Mouse (Mus musculus): Measurements from ENCODE around the gene Slc24a3.
A peak's percentile ranks its signal among the peaks of the same experiment; 100 is the strongest.

The Slc24a3 gene

DNA sequence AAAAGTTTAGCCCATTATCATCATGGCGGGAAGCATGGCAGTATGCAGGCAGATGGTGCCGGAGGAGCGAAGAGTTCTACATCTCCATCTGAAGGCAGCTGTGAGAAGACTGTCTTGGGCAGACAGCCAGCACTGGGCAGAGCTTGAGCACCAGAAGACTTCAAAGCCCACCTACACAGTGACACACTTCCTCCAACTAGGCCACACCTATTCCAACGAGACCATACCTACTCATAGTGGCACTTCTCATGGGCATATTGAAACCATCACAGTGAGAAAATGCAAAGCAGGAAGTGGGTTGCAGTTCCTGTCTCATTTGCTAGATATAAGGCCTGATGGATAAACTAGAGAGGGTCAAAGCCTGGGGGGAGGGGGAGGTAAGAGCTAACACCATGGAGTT is 29.5 kb downstream of the Slc24a3 start:
- peak in 1 of 2 experiments; percentile 28 for DNase-seq (ENCODE audit: low spot score in 2 of 2)

DNA sequence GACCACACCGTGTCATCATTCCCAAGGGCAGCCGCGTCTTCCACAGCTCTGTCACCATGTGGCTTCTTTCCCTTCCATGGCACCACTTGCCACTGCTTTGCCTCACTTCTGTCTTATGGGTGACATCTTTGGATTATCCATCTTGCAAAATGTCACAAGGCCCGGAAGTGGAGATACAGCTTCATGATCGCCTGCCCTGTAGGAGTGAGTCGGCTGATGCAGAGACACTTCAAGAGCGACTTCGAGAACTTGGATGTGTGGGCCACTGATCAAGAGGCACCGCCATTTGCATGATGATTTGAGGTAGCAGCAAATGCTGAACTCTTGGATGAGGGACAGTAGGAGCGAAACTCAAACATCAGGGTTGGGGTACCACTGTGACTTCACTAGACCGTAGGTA is 46.0 kb downstream of the Slc24a3 start:
- no peak for DNase-seq (ENCODE audit: low spot score in 2 of 2)

DNA sequence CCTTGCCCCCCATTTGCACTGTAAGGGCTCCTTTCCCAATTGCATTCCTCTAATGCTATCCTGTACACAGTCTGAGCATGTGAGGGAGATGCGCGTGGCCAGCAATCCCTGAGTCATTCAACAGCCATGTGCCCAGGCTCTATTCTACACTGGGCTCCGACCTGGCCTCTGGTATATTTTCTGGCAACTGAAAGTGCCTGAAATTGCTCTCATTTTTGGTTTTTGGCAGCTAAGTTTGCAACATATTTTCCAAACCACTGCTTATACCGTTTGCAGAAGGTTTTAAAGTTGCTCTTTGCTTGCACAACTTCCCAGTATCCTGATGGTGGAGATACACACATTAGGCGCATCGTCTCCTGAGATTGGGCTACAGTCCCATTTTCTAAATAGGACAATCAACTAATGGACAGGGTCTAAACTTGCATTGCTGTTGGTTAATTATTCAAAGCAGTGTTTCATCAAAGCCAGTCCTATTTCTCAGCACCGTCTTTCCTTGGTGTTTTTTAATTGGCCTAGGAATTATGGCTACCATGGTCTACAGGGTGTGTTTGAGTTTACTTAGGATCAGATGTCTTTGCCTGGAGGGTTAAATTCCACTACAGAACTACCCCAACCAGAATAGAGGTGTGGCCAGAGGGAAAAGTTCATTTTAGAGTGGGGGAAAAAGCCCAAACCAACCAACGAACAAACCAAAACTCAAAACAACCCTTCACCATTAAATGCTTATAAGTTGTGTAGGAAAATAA is 46.7 kb downstream of the Slc24a3 start:
- no peak for DNase-seq (ENCODE audit: low spot score in 2 of 2)

DNA sequence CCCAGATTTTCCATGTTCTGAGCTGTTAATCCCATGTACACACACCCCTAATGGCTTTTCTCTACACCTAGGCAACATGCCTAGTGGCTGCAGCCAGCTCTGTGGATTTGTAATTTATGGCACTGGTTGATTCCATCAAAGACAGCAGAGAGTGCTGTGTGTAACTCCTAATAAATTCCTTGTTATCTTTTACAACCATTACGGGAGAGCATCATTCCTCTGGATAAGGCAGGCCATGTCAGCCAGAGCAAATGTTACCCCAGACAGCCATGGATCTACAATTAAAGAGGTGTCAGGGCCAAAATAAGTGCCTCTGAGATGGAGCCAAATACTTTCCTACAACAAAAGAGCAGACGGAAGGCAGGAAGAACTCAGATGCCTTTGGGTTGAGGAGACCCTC is 49.0 kb downstream of the Slc24a3 start:
- DNase-seq (ENCODE audit: low spot score in 2 of 2), result no peak

DNA sequence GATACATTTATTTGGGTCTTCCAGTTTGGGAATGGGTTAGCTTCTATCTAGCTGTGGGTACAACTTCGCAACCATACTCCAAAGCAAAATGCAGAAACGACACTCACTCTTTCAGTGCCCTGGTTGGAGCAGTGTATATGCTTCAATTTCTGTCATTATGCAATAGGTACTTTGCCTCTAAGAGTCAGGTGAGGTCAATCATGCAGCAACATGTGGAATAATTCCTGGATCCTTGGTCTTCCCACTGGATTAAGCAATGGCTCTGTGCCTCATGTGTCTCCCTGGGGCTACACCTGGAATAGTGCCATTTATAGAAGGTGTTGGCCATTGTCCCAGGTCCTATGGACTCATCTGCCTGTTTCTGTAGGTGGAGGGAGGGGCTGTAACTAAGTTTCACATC is 49.9 kb downstream of the Slc24a3 start:
- DNase-seq (ENCODE audit: low spot score in 2 of 2), result no peak

DNA sequence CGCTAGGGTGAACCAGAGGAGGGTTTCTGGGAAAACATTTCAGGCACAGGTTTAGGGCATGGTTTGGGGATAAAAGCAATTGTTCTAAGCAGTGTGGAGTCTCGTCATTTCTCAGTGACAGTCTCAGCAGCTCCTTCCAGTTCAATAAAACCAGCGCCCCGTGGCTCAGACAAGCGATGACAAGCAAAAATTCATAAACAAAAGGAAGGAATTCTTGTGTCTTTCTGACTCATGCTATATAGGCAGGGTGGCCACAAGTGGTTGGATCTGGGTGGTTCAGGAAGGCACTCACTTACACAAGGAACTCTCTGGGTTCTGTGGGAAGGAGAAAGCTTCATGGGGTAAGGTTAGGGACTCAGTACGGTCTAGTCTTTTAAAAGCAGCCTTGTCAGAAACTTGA is 51.7 kb downstream of the Slc24a3 start:
- no peak for DNase-seq (ENCODE audit: low spot score in 2 of 2)

DNA sequence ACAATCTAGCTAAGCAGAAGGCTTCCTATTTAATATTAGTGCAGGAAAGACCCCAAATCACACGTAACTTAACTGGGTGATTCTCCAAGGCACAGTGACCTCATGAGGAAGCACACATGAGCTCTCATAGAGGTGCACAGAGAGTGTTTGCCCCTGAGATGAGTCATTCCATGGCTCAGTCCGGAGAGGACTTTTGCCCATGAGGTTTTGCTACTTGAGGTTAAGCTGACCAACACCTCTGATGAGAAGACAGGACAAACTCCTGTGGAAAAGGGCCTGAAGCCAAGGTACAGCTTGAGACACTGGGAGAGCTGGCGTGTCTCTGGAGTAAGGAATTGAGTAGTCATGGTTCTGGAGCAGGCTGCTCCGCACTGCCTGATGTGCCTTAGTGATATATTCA is 56.1 kb downstream of the Slc24a3 start:
- no peak for DNase-seq (ENCODE audit: low spot score in 2 of 2)

DNA sequence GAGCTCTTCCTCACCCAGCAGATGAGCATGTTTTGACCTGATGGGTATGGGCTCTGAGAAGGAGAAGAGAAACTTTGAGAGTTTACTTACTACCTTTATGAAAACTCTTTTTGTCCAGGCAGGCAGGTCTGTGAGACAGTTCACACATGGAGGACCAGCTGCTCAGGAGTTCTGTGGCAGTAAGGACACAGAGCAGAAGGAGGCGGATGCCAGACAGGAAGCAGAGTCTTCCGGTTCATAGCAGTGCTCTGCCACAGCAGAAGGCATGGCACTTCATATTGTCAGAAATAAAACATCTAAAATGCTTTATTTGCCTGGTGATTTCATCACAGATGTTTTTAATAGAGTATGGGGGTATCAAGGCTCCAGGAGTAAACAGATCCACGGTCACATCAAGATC is 58.1 kb downstream of the Slc24a3 start:
- peak in 1 of 2 experiments; percentile 17 for DNase-seq (ENCODE audit: low spot score in 2 of 2)

DNA sequence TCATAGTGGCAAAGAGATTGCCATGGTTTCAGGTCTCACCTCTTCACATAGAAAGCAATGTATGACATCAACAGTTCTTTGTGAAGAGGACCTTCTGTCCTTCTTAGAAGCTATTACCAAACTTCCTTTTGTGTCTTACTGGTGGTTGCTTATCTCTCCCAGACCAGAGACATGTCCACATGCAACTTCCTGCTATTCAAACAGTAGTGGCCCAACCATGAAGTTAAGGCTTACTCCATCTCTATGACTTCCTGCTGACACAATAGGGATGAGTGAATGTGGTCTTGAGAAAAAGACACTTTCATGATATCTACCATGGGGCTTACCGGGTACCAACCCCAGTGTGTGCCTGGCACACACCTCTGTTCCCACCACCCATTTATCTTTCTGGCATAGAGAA is 58.5 kb downstream of the Slc24a3 start:
- DNase-seq (ENCODE audit: low spot score in 2 of 2), result no peak

DNA sequence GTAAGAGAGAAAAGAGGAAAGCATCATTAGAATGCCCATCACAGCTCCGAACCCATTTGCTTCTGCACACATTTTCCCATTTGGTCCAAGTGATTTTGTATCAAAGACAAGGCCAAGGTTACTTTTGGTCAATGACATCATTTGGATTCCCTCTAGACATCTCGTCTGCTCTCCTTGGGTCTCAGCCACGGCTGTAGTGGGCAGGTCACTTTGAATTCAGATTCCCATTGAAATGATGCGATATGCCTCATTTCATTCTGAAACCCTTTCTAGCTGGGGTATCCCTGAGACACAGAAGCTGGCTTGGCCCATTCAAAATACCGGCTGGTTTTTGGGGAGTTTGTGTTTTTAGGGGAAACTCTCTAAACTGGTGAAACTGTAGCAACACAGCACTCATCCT is 59.8 kb downstream of the Slc24a3 start:
- DNase-seq (ENCODE audit: low spot score in 2 of 2), result no peak

DNA sequence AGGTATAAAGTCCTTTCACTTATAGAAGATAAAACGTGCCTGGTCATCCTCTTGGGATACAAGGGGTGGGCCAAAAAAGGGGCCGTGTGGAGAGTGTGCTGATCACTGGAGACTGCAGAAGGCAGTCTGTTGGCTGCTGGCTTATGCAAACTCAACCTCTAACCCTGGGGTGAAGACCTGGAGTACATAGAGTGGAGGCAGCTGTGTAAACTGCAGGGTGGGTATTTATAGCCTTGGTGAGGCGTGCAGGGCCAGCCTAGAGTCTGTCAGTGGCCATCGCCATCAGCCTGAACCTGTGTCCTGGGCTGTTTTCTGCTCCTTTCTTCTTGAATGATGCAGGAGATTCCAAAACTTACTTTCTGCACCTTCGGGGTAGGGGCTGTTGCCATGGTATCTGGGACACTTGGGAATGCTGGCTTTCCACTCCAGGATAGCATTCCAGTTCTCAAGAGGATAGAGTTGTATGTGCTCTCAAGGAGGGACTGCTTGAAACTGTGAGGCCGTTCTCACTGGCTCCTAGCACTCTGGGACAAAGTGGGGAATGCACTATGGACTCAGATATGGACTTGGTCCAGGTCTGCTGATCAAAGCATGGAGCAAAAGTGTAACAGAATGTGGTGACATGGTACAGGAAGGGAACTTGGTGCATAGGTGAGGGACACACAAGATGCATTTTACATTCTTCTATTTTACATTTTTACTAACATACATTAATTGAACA is 65.4 kb downstream of the Slc24a3 start:
- no peak for DNase-seq (ENCODE audit: low spot score in 2 of 2)

DNA sequence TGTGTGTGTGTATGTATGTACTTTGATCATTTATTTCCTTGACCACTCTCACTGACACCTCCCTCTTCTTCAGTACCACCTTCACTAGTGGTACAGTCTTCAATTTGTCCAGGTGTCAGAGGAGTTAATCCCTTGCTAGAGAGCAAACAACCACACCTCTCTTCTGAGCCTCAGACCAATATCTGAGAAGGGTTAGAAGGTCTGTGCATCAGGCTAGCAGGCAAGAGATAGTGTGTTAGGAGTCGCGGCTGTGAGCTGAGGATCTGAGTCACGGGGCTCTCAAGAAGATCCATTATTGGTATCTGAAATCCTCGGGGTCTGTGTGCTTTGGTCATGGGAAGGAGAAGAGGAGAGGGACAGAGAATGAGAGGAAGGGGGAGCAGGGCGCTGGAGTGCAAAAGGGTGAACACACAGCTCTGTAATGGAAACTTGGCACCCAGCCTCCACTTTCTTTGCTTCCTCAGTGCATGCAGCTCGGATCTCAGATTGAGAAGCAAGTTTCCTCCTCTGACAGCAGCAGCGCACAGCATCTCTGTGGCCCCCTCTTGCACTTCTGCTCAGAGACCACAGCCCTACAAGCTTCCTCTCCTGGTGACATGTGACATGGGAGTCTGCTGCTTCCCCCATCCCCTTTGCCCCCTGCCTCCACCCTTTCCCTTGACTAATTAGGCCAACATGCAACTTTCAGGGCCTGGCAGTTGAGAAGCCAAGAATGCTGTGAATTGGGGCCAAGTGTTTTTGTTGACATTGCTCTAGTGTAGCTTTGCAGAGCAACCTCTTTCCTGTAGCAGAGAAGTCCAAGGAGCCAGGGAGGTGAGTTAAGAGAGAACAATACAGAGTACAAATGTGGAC is 66.2 kb downstream of the Slc24a3 start:
- peak in 1 of 2 experiments; percentile 17 for DNase-seq (ENCODE audit: low spot score in 2 of 2)

DNA sequence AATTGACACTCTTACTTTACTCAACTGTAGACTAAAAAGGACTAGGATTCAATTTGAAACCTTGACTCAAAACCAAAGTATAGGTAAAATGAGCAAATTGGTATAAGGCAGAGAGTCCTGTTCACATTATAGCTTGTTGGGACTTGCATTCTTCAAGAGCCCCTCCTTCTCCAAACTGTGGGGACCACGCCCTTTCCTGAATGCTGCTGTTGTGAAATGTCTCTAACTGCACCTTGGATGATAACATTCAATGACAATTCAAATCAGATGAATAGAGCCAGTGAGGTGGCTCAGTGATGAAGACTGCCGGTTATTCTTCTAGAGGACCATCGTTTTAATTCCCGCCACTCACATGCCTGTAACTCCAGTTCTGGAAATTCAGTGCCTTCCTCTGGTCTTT is 78.8 kb downstream of the Slc24a3 start:
- DNase-seq (ENCODE audit: low spot score in 2 of 2), result no peak

DNA sequence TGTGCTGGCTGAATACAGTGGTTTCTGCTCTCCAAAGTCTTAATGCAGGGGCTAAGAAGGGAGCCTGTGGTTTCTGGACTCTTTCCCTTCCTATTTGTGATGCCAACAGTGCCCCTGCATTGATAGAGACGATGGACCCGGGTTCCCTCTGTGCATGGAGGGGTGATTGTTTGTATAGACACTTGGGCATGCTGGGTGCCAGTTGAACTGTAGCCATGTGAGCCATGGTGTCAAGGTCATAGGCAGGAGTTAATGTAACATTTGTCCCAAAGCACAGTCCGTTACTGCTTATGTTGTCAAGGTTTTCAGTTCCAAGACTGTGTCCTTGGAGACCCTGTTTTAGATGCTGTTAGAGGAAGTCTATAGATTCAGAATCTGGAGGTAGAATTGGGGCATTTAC is 80.6 kb downstream of the Slc24a3 start:
- no peak for DNase-seq (ENCODE audit: low spot score in 2 of 2)

DNA sequence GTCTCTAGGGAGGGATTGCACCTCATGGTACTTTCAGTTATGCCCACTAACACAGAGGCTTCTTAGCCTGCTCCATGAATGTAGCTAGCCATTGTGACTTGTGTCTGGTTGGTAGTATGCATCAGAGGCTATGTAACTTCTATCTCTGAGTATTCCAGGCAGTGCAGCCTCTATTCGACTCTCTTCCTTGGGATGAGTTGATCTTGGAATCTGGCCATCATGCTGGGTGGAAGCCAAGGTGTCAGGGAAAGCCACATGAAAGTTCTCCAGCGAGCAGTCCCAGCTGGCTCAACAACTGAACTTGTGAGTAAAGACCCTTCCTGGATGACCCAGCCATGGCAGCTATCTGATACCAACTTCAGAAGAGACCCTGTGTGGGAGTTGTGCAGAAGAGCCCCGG is 89.8 kb downstream of the Slc24a3 start:
- no peak for DNase-seq (ENCODE audit: low spot score in 2 of 2)

DNA sequence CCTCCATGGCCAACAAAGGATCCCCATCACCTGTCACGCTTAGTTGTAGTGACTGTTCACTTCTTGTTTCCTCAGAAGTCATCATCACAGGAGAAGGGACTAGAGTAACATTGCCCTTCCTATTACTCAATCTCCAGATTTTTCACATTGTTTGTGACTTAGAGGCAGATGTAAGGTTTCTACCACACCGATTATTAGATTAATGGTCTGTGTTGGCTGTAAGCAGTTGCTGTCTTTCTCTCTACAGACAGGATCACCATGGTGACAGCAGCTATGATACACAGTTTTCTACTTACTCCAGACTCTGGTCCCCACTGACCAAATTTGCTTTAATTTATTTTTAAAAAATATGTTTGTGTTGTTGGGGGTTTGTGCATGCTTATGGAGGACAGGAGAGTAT is 90.3 kb downstream of the Slc24a3 start:
- DNase-seq (ENCODE audit: low spot score in 2 of 2), result no peak

DNA sequence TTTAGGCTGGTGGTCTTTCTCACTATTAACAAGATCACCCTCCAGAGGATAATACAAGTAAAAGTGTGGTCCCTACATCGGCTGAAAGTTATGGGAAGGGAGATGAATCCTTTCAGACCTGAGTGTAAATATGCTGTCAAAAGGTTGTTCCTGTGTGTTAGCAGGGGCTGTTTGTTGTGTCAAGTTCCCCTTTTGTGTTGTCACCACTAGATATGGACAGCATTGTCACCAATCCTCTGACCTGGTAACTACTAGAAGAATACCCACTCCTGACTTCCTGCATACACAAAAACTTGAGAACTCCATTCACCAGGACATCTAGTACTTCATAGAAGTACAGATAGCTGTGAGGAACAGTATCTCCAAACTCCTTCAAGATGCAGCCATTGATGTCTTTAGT is 93.0 kb downstream of the Slc24a3 start:
- DNase-seq (ENCODE audit: low spot score in 2 of 2), result no peak

DNA sequence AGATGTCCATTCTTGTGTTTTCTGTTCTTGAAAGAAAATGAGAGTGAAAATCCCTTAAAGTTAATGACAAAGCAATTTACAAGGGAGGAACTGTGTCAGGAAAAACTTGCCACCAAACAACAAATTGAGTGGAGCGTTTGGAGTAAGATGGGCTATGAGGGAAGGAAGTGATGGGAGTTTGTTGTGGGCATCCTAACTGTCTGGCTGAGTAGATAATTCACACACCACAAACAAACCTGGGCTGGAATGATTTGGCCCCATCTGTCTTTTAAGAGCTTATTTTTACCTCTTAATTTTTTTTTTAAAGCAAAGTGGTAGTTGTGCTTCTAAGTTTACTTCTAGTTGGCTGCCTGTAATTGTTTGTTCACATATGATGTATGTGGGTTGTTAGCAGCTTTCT is 94.6 kb downstream of the Slc24a3 start:
- DNase-seq (ENCODE audit: low spot score in 2 of 2), result no peak

DNA sequence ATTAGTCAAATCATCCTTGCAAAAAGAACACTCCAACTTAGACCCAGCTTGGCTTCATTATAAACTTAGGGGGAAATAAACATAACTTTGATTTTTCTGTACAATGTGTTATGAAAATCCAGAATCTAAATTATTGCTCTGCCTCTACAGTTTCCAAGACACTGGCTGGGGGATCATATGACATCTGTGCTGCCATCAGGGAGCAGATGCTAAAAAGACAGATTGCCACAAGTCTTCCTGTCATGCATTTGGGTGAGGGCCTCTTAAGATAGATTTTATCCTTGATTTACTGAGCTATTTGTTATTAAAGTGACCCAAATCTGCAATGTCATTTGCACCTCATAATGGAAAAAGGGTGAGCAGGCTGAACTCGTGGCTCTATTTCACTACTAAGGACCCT is 99.2 kb downstream of the Slc24a3 start:
- no peak for DNase-seq (ENCODE audit: low spot score in 2 of 2)

DNA sequence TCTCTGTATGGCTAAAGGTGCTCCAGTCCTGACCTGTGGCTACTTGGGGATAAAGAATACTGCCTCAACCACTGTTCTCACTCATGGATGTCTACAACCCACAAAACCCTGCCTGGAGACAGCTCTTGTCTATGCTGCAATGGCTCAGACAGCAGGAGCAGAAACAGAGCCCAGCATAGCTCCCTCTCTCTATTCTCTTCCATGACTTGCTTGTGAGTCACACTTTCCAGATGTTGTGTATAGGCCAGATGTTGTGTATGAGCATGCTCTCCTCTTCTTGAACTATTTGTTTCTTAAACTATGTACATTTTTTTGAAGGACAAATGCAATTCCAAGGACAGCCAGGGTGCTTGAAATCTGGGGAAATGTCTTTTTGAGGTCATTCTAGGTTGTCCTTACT is 101.4 kb downstream of the Slc24a3 start:
- DNase-seq (ENCODE audit: low spot score in 2 of 2), result no peak

DNA sequence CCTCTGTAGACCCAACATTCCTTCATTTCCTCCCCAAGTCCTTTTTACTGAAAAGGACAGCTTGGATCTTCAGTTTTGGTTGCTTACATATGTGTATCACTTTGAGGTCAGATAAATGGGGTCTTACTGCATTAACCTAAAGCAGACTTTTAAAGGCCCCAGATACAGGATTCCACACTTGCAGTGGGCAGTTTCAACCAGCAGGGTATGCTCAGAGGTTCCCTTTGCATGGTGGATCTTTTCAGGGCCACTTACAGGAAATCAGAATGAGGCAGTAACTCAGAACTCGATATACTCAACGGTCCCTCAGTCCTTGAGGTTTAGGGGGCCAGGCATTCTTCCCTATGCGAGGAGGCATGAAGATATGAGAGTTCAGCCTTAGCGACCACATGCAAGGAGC is 101.9 kb downstream of the Slc24a3 start:
- DNase-seq (ENCODE audit: low spot score in 2 of 2), result no peak

DNA sequence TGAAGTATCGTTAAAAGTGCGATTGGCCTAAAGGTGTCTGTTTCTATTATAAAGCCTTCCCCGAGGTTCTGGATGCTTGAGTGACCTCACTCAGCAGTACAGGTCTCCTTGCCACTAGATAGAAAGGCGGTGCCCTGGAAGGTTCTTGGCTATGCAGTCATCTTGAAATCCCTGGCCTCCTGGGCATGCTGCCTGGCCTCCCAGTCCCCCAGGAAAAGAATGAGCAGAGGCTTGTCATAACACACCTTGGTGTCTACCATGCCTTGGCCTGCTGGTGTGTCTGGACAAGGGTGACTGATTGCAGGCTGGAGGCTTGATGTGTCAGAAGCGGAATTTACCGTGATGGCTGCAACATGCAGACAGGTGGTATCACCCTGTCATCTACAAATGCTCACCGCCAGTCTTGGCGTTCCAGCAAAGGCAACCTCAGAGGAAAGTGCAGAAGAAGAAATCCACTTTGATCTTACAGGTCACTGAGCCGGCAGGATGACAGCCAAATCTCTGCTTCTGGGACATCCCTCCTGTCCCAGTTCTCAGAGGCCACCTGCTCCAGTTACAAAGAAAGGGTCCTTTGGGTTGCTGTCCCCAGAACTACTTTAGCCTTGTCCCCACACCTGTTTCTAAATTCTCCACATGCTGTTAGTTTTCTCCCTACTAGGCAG is 106.6 kb downstream of the Slc24a3 start:
- no peak for DNase-seq (ENCODE audit: low spot score in 2 of 2)
